Mouse (Mus musculus): ENCODE measurements around the gene Rdh1. TPM values are rescaled to one million over a fixed set of nuclear protein-coding genes. Genes with fewer than 3 reads are reported as not detected.
"Not testable (repeated sequence)": the region's sequence is repeated elsewhere in the genome, so short reads cannot be mapped to it uniquely, and the experiment has no call there.

Rdh1 gene
- polyA plus RNA-seq, 1 experiment from 2014 or later = not detected

DNA sequence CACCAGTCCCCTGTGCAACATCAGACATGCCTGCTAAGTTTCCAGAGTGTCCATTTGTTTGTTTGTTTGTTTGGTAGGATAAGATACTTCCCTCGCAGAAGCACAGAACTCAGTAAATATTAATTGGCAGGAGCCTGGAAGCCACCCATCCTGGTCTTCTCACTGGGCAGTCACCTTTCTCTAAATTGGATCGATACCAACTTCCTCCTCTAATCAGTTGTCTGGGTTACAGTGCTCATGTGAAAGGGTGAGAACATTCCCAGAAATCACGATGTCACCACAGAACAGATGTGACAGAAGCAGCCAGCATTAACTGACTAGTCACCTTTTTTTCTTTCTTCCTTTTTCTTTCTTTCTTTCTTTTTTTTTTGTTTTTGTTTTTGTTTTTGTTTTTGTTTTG is 4.3 kb upstream of the Rdh1 start:
- no peak overlapping the region for H3K4me3 ChIP-seq (ENCODE audit: low read depth, low read length)
- ATAC-seq = no peak
- no peak for DNase-seq (ENCODE audit: low spot score)
- no peak overlapping the region for H3K27ac ChIP-seq (ENCODE audit: low read depth, low read length)
- no peaks in the 10 kb centered on the region for H3K27me3 ChIP-seq (replicated peaks; ENCODE audit: control insufficient read depth, insufficient read depth, low read length)
- no peaks in the 10 kb centered on the region for H3K4me1 ChIP-seq (ENCODE audit: control insufficient read depth, insufficient read depth, low read length)
- H3K9me3 ChIP-seq (replicated peaks; ENCODE audit: control insufficient read depth, low read length) = no peaks in the 10 kb centered on the region
- WGBS = 70% methylated on average over 3 of the region's 3 CpGs
- no peak overlapping the region for H3K9ac ChIP-seq (ENCODE audit: low read length)
- no peaks in the 10 kb centered on the region for H3K36me3 ChIP-seq (ENCODE audit: control insufficient read depth, insufficient read depth, low read length)
- no peak overlapping the region for H3K4me2 ChIP-seq (ENCODE audit: low read length)

DNA sequence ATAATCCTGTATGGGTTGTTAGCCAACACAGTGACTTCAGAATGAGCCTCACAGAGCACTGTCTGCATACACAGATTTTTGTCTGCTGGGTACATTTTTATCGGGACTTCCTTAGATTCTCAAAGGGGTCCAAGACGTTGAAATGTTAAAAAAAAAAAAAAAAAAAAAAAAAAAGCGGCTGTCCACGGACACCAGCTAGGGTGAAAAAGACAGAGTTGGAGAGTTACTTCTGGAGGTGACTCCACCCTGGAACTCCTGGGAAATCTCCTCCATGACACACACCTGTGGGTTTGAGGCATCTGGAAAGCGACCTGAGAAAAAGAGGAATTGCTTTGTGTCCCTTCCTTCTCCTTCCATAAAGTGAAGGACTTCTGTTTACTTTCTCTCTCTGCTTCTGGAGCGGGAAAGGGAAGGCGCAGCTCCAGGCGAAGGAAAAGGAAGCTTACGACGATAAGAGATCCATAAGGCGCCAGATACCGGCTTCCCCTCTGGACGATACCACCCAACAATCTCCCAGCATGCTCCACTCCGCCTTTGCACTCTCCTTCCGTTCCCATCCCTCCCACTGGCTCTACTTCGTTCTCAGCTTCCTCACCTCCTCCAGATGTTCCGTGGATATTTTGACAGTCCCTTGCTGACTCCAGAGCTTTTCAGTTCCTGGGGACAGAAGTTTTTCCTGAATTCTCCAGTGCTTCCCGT is 3.6 kb upstream of the Rdh1 start:
- no peak overlapping the region for H3K4me2 ChIP-seq (ENCODE audit: low read length)
- no peaks in the 10 kb centered on the region for H3K27me3 ChIP-seq (replicated peaks; ENCODE audit: control insufficient read depth, insufficient read depth, low read length)
- no peaks in the 10 kb centered on the region for H3K9me3 ChIP-seq (replicated peaks; ENCODE audit: control insufficient read depth, low read length)
- WGBS = 53% methylated on average over 18 of the region's 18 CpGs
- no peak overlapping the region for H3K27ac ChIP-seq (ENCODE audit: low read depth, low read length)
- ATAC-seq (no peak), DNase-seq (ENCODE audit: low spot score) (no peak)
- no peaks in the 10 kb centered on the region for H3K4me1 ChIP-seq (ENCODE audit: control insufficient read depth, insufficient read depth, low read length)
- H3K4me3 ChIP-seq (ENCODE audit: low read depth, low read length) = no peak overlapping the region
- no peaks in the 10 kb centered on the region for H3K36me3 ChIP-seq (ENCODE audit: control insufficient read depth, insufficient read depth, low read length)
- H3K9ac ChIP-seq (ENCODE audit: low read length) = no peak overlapping the region

DNA sequence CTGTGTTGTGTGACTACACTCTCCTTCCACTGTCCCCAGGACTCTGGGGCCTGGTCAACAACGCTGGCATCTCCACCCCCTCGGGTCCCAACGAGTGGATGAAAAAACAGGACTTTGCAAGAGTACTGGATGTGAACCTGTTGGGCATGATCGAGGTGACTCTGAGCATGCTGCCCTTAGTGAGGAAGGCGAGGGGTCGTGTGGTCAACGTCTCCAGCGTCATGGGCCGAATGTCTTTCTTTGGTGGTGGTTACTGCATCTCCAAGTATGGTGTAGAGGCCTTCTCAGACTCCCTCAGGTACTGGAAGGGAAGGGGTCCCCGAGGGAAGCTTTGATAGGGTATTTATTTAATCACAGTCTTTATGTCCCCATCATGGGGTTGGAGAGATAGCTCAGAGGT is 3.4 kb downstream of the Rdh1 start:
- not testable (repeated sequence) for H3K4me1 ChIP-seq (ENCODE audit: control insufficient read depth, insufficient read depth, low read length); H3K27ac ChIP-seq (ENCODE audit: low read depth, low read length); H3K9ac ChIP-seq (ENCODE audit: low read length); ATAC-seq; H3K4me2 ChIP-seq (ENCODE audit: low read length); H3K4me3 ChIP-seq (ENCODE audit: low read depth, low read length); H3K27me3 ChIP-seq (replicated peaks; ENCODE audit: control insufficient read depth, insufficient read depth, low read length); H3K36me3 ChIP-seq (ENCODE audit: control insufficient read depth, insufficient read depth, low read length); DNase-seq (ENCODE audit: low spot score); H3K9me3 ChIP-seq (replicated peaks; ENCODE audit: control insufficient read depth, low read length)
- WGBS = 93% methylated on average over 10 of the region's 10 CpGs

DNA sequence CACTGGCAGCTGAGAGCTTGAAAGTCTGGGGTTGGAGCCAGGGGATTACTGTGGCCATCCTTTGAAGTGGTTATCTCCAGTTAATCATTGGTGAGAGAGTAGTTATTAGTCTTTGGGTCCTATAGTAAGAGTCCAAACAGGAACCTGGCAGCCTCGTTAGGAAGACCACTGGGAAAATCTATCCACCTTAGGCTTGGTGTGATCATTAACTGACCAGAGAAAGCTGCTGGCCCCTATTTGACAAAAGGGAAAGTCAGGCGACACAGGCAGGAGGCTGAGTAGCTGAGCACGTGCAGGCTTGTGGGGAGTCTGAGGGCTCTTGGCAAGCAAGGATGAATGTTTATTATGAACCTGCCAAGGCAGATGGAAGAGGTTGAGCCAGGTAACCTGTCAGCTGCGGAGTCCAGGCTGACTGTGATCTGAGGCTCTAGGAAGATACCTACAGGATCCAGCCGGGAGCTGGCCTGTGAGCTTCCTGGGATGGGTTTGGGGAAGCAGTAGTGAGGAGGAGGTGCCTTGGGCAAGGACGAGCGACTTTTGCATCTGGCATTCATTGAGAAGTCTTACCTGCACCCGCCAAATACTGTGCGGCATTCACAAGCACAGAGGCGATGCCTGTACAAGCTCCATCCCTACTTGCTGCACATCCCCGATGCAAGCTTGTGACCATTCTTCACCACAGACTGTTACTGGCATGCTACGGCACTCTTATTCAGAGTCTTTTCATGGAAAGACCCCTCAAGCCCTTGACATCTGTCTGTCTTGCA is 4.6 kb downstream of the Rdh1 start:
- Histone ChIP-seq H3K9me3 (replicated peaks; ENCODE audit: control insufficient read depth, low read length) (no peaks in the 10 kb centered on the region), H3K27ac (ENCODE audit: low read depth, low read length) (no peak overlapping the region), H3K9ac (ENCODE audit: low read length) (no peak overlapping the region), H3K4me3 (ENCODE audit: low read depth, low read length) (no peak overlapping the region), H3K4me1 (ENCODE audit: control insufficient read depth, insufficient read depth, low read length) (no peaks in the 10 kb centered on the region), H3K27me3 (replicated peaks; ENCODE audit: control insufficient read depth, insufficient read depth, low read length) (no peaks in the 10 kb centered on the region), H3K36me3 (ENCODE audit: control insufficient read depth, insufficient read depth, low read length) (no peaks in the 10 kb centered on the region), H3K4me2 (ENCODE audit: low read length) (no peak overlapping the region)
- 70% methylated on average over 12 of the region's 12 CpGs for WGBS
- no peak for ATAC-seq
- no peak for DNase-seq (ENCODE audit: low spot score)

DNA sequence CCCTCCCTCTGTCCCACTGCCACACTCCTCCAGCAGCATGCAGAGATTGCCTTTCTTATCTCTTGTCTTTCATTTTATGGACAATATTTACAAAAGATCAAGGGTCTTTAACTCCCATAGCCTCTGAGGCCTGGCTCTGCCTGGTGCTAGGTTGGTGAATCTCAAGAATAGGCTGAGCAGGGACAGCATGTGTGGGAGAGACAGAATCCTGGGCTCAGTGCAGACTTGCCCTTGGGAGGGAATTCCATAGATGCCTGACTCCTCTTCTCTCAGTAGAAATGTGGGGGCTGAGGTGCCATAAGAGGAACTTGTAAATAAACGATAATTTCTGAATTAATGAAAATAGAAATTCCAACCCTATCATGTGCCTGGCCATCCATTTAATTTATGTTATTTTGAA is 7.0 kb downstream of the Rdh1 start:
- no peak overlapping the region for H3K9ac ChIP-seq (ENCODE audit: low read length)
- no peak overlapping the region for H3K27ac ChIP-seq (ENCODE audit: low read depth, low read length)
- WGBS = 81% methylated on average over 1 of the region's 1 CpGs
- DNase-seq (ENCODE audit: low spot score) (no peak), ATAC-seq (no peak)
- no peak overlapping the region for H3K4me2 ChIP-seq (ENCODE audit: low read length)
- no peak overlapping the region for H3K4me3 ChIP-seq (ENCODE audit: low read depth, low read length)
- no peaks in the 10 kb centered on the region for H3K27me3 ChIP-seq (replicated peaks; ENCODE audit: control insufficient read depth, insufficient read depth, low read length)
- no peaks in the 10 kb centered on the region for H3K36me3 ChIP-seq (ENCODE audit: control insufficient read depth, insufficient read depth, low read length)
- H3K9me3 ChIP-seq (replicated peaks; ENCODE audit: control insufficient read depth, low read length) = no peaks in the 10 kb centered on the region
- no peaks in the 10 kb centered on the region for H3K4me1 ChIP-seq (ENCODE audit: control insufficient read depth, insufficient read depth, low read length)

DNA sequence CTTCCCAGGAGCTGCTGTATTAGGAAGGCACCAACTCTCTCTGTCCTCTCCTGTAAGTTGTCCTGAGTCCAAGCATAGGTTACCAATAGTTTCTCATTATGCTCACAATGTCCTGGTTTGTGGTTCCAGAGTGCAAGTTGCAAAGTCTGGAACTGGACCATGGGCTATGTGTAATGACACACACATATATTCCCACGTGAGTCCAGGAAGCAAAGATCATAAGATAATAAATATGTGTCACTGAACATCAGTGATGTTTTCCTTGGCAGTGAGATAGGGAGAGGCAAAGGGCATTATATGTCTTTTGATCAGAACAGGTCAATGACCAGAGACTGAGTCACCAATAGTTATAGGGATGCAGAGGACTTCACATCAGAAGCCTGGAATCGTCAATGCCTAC is 16.5 kb downstream of the Rdh1 start, which contains the start of gene Rdh9:
Rdh9 (plus strand) TSS at position 376 of the 400 bp plus-strand sequence.
- H3K27ac ChIP-seq (ENCODE audit: low read depth, low read length) = no peak within 1 kb of the TSS
- H3K4me1 ChIP-seq (ENCODE audit: control insufficient read depth, insufficient read depth, low read length) = no peaks in the 10 kb centered on the region
- H3K4me2 ChIP-seq (ENCODE audit: low read length) = no peak within 1 kb of the TSS
- DNase-seq (ENCODE audit: low spot score) (no peak), ATAC-seq (no peak)
- no peaks in the 10 kb centered on the region for H3K9me3 ChIP-seq (replicated peaks; ENCODE audit: control insufficient read depth, low read length)
- H3K36me3 ChIP-seq (ENCODE audit: control insufficient read depth, insufficient read depth, low read length) = no peaks in the 10 kb centered on the region
- WGBS = 81% methylated on average over 2 of the region's 2 CpGs
- H3K27me3 ChIP-seq (replicated peaks; ENCODE audit: control insufficient read depth, insufficient read depth, low read length) = no peaks in the 10 kb centered on the region
- H3K4me3 ChIP-seq (ENCODE audit: low read depth, low read length) = no peak within 1 kb of the TSS
- no peak within 1 kb of the TSS for H3K9ac ChIP-seq (ENCODE audit: low read length)

DNA sequence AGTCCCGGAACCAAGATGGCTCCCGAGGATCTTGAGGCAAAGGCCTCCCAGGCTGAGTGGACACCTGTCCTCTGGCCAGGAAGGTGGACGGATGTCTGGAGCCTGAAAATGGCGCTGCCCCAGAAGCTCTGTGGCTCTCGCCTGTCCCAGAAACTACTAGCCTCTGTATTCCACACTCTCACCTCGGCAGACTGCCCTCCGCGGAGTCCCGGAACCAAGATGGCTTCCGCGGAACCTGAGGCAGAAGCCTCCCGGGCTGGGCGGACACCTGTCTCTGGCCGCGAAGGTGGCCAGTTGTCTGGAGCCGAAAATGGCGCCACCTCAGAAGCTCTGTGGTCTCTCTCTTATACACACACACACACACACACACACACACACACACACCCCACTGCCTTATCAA is 22.8 kb downstream of the Rdh1 start:
- not testable (repeated sequence) for H3K9me3 ChIP-seq (replicated peaks; ENCODE audit: control insufficient read depth, low read length); H3K36me3 ChIP-seq (ENCODE audit: control insufficient read depth, insufficient read depth, low read length); DNase-seq (ENCODE audit: low spot score); H3K9ac ChIP-seq (ENCODE audit: low read length); H3K27ac ChIP-seq (ENCODE audit: low read depth, low read length); H3K27me3 ChIP-seq (replicated peaks; ENCODE audit: control insufficient read depth, insufficient read depth, low read length); ATAC-seq; H3K4me2 ChIP-seq (ENCODE audit: low read length); H3K4me1 ChIP-seq (ENCODE audit: control insufficient read depth, insufficient read depth, low read length); H3K4me3 ChIP-seq (ENCODE audit: low read depth, low read length)
- WGBS = 95% methylated on average over 17 of the region's 17 CpGs

DNA sequence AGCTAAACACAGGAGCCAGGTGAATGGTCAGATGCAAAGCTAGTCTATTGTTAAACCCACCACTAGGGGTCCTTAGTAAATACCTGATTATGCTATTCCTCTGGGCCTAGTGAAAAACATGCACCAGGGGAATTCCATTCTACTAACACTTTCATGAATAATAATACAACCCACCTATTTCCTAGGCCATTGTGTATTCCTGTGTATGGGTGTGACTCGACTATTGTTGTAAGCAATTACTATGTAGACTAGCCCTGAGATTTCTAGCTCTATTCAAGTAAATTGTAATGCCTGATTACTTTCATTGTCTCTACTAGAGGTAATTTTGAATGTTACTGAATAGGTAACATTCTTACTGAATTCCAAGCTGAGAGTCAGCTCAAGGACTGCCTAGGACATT is 25.9 kb downstream of the Rdh1 start:
- not testable (repeated sequence) for H3K4me2 ChIP-seq (ENCODE audit: low read length); ATAC-seq; H3K27me3 ChIP-seq (replicated peaks; ENCODE audit: control insufficient read depth, insufficient read depth, low read length); H3K9me3 ChIP-seq (replicated peaks; ENCODE audit: control insufficient read depth, low read length); H3K36me3 ChIP-seq (ENCODE audit: control insufficient read depth, insufficient read depth, low read length); H3K27ac ChIP-seq (ENCODE audit: low read depth, low read length); H3K9ac ChIP-seq (ENCODE audit: low read length); H3K4me1 ChIP-seq (ENCODE audit: control insufficient read depth, insufficient read depth, low read length); H3K4me3 ChIP-seq (ENCODE audit: low read depth, low read length); DNase-seq (ENCODE audit: low spot score)
- WGBS = 70% methylated on average over 1 of the region's 1 CpGs

DNA sequence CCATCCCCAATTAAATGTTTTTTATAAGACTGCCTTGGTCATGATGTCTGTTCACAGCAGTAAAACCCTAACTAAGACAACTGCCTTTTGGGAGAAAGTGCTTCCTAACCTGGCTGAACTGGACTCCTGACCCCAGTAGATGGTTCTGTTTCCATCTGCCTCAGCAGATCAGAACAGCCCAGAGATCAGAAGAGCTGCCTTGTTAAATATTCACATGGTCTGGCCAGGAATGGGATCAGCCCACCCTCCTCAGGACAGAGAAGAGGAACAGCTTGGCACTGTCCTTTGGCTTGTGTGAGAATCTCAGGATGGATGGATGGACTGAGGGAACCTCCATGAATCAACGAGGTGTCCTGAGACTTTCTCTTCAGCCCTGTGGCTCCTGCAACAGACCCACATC is 39.8 kb downstream of the Rdh1 start:
- Histone ChIP-seq H3K4me3 (ENCODE audit: low read depth, low read length) (no peak overlapping the region), H3K4me1 (ENCODE audit: control insufficient read depth, insufficient read depth, low read length) (no peaks in the 10 kb centered on the region), H3K9ac (ENCODE audit: low read length) (no peak overlapping the region), H3K36me3 (ENCODE audit: control insufficient read depth, insufficient read depth, low read length) (no peaks in the 10 kb centered on the region), H3K27ac (ENCODE audit: low read depth, low read length) (no peak overlapping the region), H3K4me2 (ENCODE audit: low read length) (no peak overlapping the region), H3K27me3 (replicated peaks; ENCODE audit: control insufficient read depth, insufficient read depth, low read length) (no peaks in the 10 kb centered on the region), H3K9me3 (replicated peaks; ENCODE audit: control insufficient read depth, low read length) (no peaks in the 10 kb centered on the region)
- no peak for DNase-seq (ENCODE audit: low spot score)
- 88% methylated on average over 1 of the region's 1 CpGs for WGBS
- no peak for ATAC-seq

Measured in forebrain, embryonic 14.5 days (tissue).